Mouse (Mus musculus) C2C12 (cell line): ENCODE data around the gene Gtdc1. TPM values are rescaled to one million over a fixed set of nuclear protein-coding genes. Genes with fewer than 3 reads are reported as not detected.

Source experiments
- H3K27me3 ChIP-seq: one replicate; pipeline ENCODE4 v1.6.1; 2011; ENCODE audit not compliant: control insufficient read depth, insufficient read depth, insufficient read length
- H3K36me3 ChIP-seq: one replicate; pipeline ENCODE4 v1.6.1; 2011; ENCODE audit not compliant: control insufficient read depth, insufficient read depth
- H3K4me3 ChIP-seq: one replicate; pipeline ENCODE4 v1.5.1; 2011; ENCODE audit warnings: mild to moderate bottlenecking, control low read depth; ENCODE audit not compliant: poor library complexity, insufficient read depth, severe bottlenecking
- H3K79me2 ChIP-seq: one replicate; pipeline ENCODE4 v1.6.1; 2011; ENCODE audit not compliant: control insufficient read depth, insufficient read depth
- H3K79me3 ChIP-seq: one replicate; pipeline ENCODE4 v1.6.1; 2011; ENCODE audit warnings: low read depth, control low read depth
- H3ac ChIP-seq: one replicate; pipeline ENCODE3; 2011; ENCODE audit warnings: low read depth; ENCODE audit not compliant: control insufficient read depth, insufficient read length
- CEBPB ChIP-seq: IDR thresholded peaks from one replicate; pipeline ENCODE4 v1.6.1; 2011; ENCODE audit warnings: low read depth, mild to moderate bottlenecking, control low read depth, moderate library complexity
- CTCF ChIP-seq: IDR thresholded peaks from one replicate; pipeline ENCODE4 v1.5.1; 2011; ENCODE audit not compliant: control insufficient read depth, insufficient read depth, insufficient read length
- FOSL1 ChIP-seq: IDR thresholded peaks from one replicate; pipeline ENCODE4 v1.8.0; 2011; ENCODE audit warnings: mild to moderate bottlenecking, low read length; ENCODE audit not compliant: poor library complexity, insufficient read depth, severe bottlenecking
- MAX ChIP-seq: IDR thresholded peaks from one replicate; pipeline ENCODE4 v1.6.1; 2011; ENCODE audit warnings: mild to moderate bottlenecking, control low read depth
- MYOD1 ChIP-seq: IDR thresholded peaks from one replicate; pipeline ENCODE4 v1.6.1; 2011; ENCODE audit warnings: low read depth; ENCODE audit not compliant: control insufficient read depth, insufficient read length
- MYOG ChIP-seq: IDR thresholded peaks from one replicate; pipeline ENCODE4 v1.6.1; 2011; ENCODE audit not compliant: control insufficient read depth, insufficient read length; ENCODE audit errors: extremely low read depth
- USF1 ChIP-seq: IDR thresholded peaks from one replicate; pipeline ENCODE4 v1.6.1; 2011; ENCODE audit warnings: low read depth, mild to moderate bottlenecking, control low read depth, moderate library complexity
- polyA plus RNA-seq: library from polyadenylated mRNA; unstranded; fragments of >200 nt; fragmentation: generic; extraction: Trizol; gene quantifications from one replicate; pipeline ENCODE4 v1.2.1, GENCODE M21; 2012; ENCODE audit warnings: missing spikeins

Gene Gtdc1
- polyA plus RNA-seq, 1 experiment, result 3.6 TPM

DNA sequence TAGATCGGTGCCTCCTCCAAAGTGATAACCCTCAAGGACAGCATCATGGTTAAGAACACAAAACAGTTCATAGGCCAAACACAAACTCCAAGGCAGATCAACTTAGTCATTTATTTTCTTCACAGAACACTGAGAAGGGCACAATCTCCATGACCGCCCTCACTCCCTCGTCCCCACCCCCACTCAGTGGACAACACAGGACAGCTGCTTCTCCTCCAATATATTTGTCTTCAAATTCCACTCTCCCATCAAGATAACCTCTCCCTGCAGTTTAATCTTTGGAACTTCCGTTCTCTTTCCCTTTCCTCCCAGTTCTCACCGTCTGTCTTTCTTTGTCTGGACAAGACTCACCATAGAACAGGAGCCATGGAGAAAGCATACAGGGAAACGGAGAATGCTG, 378.1 kb downstream of the Gtdc1 start:
- no peak for TF ChIP-seq MAX

DNA sequence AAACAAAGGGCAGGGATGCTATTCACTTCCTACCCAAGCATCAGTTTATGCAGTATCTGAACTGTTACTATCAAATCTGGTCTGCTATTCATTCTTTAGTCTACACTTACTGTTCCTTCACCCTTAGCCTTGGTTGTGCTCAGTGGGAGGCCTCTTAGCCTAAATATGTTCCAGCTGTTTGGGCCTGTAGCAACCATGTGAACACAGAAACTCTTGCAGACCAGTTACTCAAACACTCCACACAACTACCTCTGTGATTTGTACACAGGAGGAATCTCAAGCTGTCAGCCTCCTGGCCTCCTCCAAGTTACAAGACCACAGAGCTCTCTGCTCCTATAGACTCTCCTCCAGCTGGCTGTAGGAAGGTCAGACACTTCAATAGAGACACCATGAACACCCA, 384.7 kb downstream of the Gtdc1 start:
- Histone ChIP-seq H3K27me3 (no peaks in the 10 kb centered on the region), H3K36me3 (no peaks in the 10 kb centered on the region), H3ac (no peak overlapping the region), H3K79me3 (no peaks in the 10 kb centered on the region), H3K79me2 (no peaks in the 10 kb centered on the region), H3K4me3 (no peak overlapping the region)
- no peak for TF ChIP-seq MYOG
- TF ChIP-seq CTCF, result no peak
- TF ChIP-seq MYOD1, result no peak

More for the DNA sequence above, 378.1 kb downstream of the Gtdc1 start:
- H3K27me3 ChIP-seq, result no peaks in the 10 kb centered on the region
- H3ac ChIP-seq, result no peak overlapping the region
- H3K79me3 ChIP-seq, result no peaks in the 10 kb centered on the region
- H3K36me3 ChIP-seq, result no peaks in the 10 kb centered on the region
- H3K4me3 ChIP-seq, result no peak overlapping the region
- no peaks in the 10 kb centered on the region for H3K79me2 ChIP-seq

DNA sequence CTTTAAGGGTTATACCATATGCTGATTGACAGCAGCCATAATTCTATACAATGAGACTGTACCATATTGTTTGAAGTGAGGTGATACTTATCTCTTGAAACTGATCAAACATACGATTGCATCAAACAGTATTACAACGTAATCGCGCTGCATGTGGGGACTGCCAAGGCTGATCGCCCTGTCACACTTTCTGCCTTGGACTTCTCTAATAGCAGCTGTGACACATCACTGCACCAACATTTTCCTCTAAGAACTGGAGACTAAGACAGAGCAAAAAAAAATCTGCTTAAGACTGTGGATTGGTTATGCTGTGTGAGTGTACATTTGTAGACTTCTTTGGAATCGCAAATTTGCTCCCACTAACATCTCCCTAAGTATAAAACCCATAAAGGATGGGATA, 385.7 kb downstream of the Gtdc1 start:
- TF ChIP-seq USF1, result no peak
- no peak for TF ChIP-seq FOSL1
- no peak for TF ChIP-seq MAX
- no peak for TF ChIP-seq MYOG
- no peak for TF ChIP-seq MYOD1
- no peak for TF ChIP-seq CTCF
- no peak for TF ChIP-seq CEBPB
- Histone ChIP-seq H3K4me3 (no peak overlapping the region), H3ac (no peak overlapping the region), H3K79me2 (no peaks in the 10 kb centered on the region), H3K27me3 (no peaks in the 10 kb centered on the region), H3K36me3 (no peaks in the 10 kb centered on the region), H3K79me3 (no peaks in the 10 kb centered on the region)

DNA sequence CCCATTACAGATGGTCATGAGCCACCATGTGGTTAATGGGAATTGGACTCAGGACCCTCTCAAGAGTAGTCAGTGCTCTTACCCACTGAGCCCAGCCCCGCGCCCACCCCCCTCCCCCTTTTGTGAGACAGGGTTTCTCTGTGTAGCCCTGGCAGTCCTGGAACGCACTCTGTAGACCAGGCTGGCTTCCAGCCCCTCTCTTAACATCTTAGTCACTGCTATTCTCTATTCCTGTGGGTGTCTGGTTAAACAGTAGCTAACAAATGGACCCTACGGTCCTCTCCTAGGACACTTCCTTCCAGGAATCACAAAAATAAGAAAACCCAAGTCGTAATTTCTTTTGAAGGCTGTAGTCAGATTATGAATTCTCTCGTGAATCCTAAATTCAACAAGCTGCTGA, 386.6 kb downstream of the Gtdc1 start:
- Histone ChIP-seq H3K79me2 (no peaks in the 10 kb centered on the region), H3ac (no peak overlapping the region), H3K36me3 (no peaks in the 10 kb centered on the region), H3K79me3 (no peaks in the 10 kb centered on the region), H3K4me3 (no peak overlapping the region), H3K27me3 (no peaks in the 10 kb centered on the region)
- TF ChIP-seq CTCF (no peak), FOSL1 (no peak), MYOD1 (no peak), MAX (no peak), USF1 (no peak), MYOG (no peak), CEBPB (no peak)

DNA sequence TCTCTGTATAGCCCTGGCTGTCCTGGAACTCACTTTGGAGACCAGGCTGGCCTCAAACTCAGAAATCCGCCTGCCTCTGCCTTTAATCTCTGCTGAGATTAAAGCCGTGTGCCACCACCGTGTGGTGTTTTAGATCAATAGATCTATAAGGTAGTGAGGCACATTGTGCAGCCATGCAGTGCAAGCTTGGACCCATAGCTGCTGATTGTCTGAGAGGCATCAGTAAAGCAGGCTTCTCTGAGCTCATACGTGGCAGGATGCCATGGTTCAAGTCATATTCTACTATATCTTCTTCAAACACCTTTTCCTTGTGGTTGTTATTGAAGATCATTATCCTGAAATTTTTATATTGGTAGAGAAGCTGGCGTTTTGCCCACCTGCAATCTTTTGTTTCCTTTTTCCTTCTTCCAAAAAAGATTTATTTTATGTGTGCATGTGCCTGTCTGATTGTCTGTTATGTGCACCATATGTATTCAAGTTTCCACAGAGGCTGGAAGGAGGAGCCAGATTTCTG, 388.3 kb downstream of the Gtdc1 start:
- Histone ChIP-seq H3K79me2 (no peaks in the 10 kb centered on the region), H3K79me3 (no peaks in the 10 kb centered on the region), H3K36me3 (no peaks in the 10 kb centered on the region), H3ac (no peak overlapping the region), H3K27me3 (no peaks in the 10 kb centered on the region), H3K4me3 (no peak overlapping the region)
- no peak for TF ChIP-seq MYOD1
- no peak for TF ChIP-seq USF1
- no peak for TF ChIP-seq CEBPB
- TF ChIP-seq MYOG, result no peak

DNA sequence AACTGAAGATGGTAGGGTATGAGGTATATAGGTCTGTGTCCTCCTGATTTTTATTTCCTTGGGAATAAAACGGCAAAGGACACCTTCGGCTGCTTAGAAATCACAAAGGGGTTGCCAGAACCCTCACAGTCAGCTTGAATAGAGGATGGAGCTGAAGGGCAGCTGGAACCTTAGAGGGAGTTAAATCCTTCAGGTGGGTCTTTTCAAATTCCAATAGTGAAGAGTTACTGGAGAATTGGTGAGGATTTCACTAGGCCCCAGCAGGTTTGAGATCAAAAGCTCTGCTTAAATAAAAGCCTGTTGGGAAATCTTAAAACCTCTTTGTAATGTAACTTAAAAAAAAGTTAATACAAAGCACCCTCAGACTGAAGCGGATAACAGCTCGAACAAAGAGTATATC, 389.3 kb downstream of the Gtdc1 start:
- Histone ChIP-seq H3K79me2 (no peaks in the 10 kb centered on the region), H3K36me3 (no peaks in the 10 kb centered on the region), H3K4me3 (no peak overlapping the region), H3K79me3 (no peaks in the 10 kb centered on the region), H3K27me3 (no peaks in the 10 kb centered on the region), H3ac (no peak overlapping the region)
- TF ChIP-seq CEBPB (no peak), FOSL1 (no peak), MYOG (no peak)

DNA sequence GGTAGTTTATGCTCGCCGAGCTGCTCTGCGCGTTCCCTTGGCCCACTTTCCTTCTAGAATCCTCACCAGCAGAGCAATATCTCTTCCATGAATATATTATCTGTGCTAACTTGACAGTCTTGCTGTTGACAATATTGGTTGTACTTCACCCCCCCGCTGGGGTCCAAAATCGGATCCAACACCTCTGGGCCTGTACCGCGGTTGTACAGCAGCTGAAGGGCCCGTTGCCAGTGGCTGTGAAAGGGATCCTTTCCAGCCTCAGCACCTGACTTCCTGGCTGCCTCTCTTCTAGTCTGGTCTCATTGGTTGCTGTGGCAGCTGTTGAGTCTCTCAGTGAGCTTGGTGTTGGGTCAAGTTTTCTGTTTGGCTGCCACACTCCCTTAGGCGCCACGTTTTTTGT, 391.7 kb downstream of the Gtdc1 start:
- no peaks in the 10 kb centered on the region for H3K27me3 ChIP-seq
- H3K79me3 ChIP-seq, result no peaks in the 10 kb centered on the region
- TF ChIP-seq MYOD1, result no peak
- TF ChIP-seq FOSL1, result no peak
- TF ChIP-seq CTCF, result no peak
- TF ChIP-seq USF1, result no peak
- no peak for TF ChIP-seq MAX
- no peak for TF ChIP-seq CEBPB
- TF ChIP-seq MYOG, result no peak
- H3K4me3 ChIP-seq, result no peak overlapping the region
- H3K79me2 ChIP-seq, result no peaks in the 10 kb centered on the region
- H3K36me3 ChIP-seq, result no peaks in the 10 kb centered on the region
- H3ac ChIP-seq, result no peak overlapping the region
